ENCODE assay signal across 8 mouse cellular contexts in genomic region chr11:59141772-59142370, GRCm38 (mm10). TPM values are rescaled to one million over a fixed set of nuclear protein-coding genes. Genes with fewer than 3 reads are reported as not detected.
DNase-seq lines count a peak whose midpoint lies in the region; ATAC-seq lines count a peak whose summit lies in the region.

No protein-coding gene starts in this region.

- peak overlapping the region; percentile 15; the same call in 1 of the 2 replicates for H3K4me2 ChIP-seq in midbrain, embryonic 16.5 days (ENCODE audit: low read length)

- H3K4me1 ChIP-seq in heart, embryonic 10.5 days, result peaks cover 45% of the 10 kb centered on the region
- peaks cover 7% of the 10 kb centered on the region for H3K4me1 ChIP-seq in limb, embryonic 10.5 days
- H3K4me1 ChIP-seq in midbrain, embryonic 16.5 days (ENCODE audit: control insufficient read depth, insufficient read depth, low read length), result no peaks in the 10 kb centered on the region

- peak; percentile 84 for DNase-seq in heart, embryonic 10.5 days (ENCODE audit: low spot score)
- no peak for DNase-seq in heart, postnatal 14 days
- peak; percentile 37 for DNase-seq in embryo, embryonic 10 days (ENCODE audit: low spot score)
- DNase-seq in limb, embryonic 10.5 days (ENCODE audit: low spot score), result peak; percentile 54
- no peak for DNase-seq in cerebellum, postnatal 25 days
- DNase-seq in urinary bladder, postnatal 25 days (ENCODE audit: low spot score), result no peak

- WGBS in heart, embryonic 10.5 days, result 5% methylated on average over 14 of the region's 14 CpGs
- 14% methylated on average over 14 of the region's 14 CpGs for WGBS in limb, embryonic 10.5 days
- WGBS in midbrain, embryonic 16.5 days, result 14% methylated on average over 13 of the region's 14 CpGs

- H3K27me3 ChIP-seq in heart, embryonic 10.5 days (ENCODE audit: insufficient read depth, poor library complexity, severe bottlenecking), result peaks cover 15% of the 10 kb centered on the region
- H3K27me3 ChIP-seq in limb, embryonic 10.5 days (ENCODE audit: low read depth, poor library complexity, severe bottlenecking), result peaks cover 41% of the 10 kb centered on the region
- H3K27me3 ChIP-seq in midbrain, embryonic 16.5 days (ENCODE audit: control insufficient read depth, insufficient read depth, low read depth, low read length), result peaks cover 9% of the 10 kb centered on the region

- no peak overlapping the region for H3K9ac ChIP-seq in midbrain, embryonic 16.5 days (ENCODE audit: low read depth, low read length)

- peak overlapping the region; percentile 41 for H3K4me3 ChIP-seq in heart, embryonic 10.5 days
- H3K4me3 ChIP-seq in limb, embryonic 10.5 days, result peak overlapping the region; percentile 31; the same call in 1 of the 2 replicates
- H3K4me3 ChIP-seq in midbrain, embryonic 16.5 days (ENCODE audit: low read depth, low read length), result no peak overlapping the region

- H3K27ac ChIP-seq in heart, embryonic 10.5 days, result peak overlapping the region; percentile 59; the same call in 1 of the 2 replicates
- no peak overlapping the region for H3K27ac ChIP-seq in limb, embryonic 10.5 days
- H3K27ac ChIP-seq in midbrain, embryonic 16.5 days (ENCODE audit: low read length), result no peak overlapping the region

- H3K9me3 ChIP-seq in heart, embryonic 10.5 days, result no peaks in the 10 kb centered on the region
- no peaks in the 10 kb centered on the region for H3K9me3 ChIP-seq in limb, embryonic 10.5 days (replicated peaks)
- H3K9me3 ChIP-seq in midbrain, embryonic 16.5 days (replicated peaks; ENCODE audit: control insufficient read depth, low read length, poor library complexity, severe bottlenecking), result no peaks in the 10 kb centered on the region

- no peaks in the 10 kb centered on the region for H3K36me3 ChIP-seq in heart, embryonic 10.5 days
- H3K36me3 ChIP-seq in limb, embryonic 10.5 days, result no peaks in the 10 kb centered on the region
- H3K36me3 ChIP-seq in midbrain, embryonic 16.5 days (ENCODE audit: control insufficient read depth, insufficient read depth, low read length), result no peaks in the 10 kb centered on the region

- no peak for ATAC-seq in midbrain, embryonic 16.5 days
- no peak for ATAC-seq in erythroblast, adult 5-6 weeks (replicated peaks; ENCODE audit: low FRiP score, poor library complexity, severe bottlenecking)

- intact Hi-C loops in heart, postnatal 14 days (cut with DNase I), result no loop called here

RNA-seq across cellular contexts. Expression of gene Obscn, which starts 5.7 kb away (rescaled TPM):
- polyA plus RNA-seq in heart, embryonic 10.5 days (2016; fragmentation: Nextera tagmentation; extraction: Ambion mirVana), result 20.6 and 36.7 TPM in 2 replicates
- 100 to 1,000 TPM; 506 to 513 TPM for total RNA-seq in heart, postnatal 14 days (2021)
- polyA plus RNA-seq in limb, embryonic 10.5 days (2016; fragmentation: Nextera tagmentation; extraction: Ambion mirVana), result 0.11 and 0.13 TPM in 2 replicates
- 0.29 and 0.36 TPM in 2 replicates for polyA plus RNA-seq in midbrain, embryonic 16.5 days (2015; fragmentation: Nextera tagmentation; extraction: Ambion mirVana)
- 0.42 and 0.96 TPM in 2 replicates for total RNA-seq in erythroblast, adult 5-6 weeks (2015; ENCODE audit: low replicate concordance)
- total RNA-seq in erythroblast, adult 5-6 weeks (2017; ENCODE audit: low replicate concordance), result 2.7 and 4.5 TPM in 2 replicates

RNA-seq across cellular contexts. Expression of gene Iba57, which starts 21.7 kb away (rescaled TPM):
- polyA plus RNA-seq in heart, embryonic 10.5 days (2016; fragmentation: Nextera tagmentation; extraction: Ambion mirVana), result 7.8 and 9.2 TPM in 2 replicates
- total RNA-seq in heart, postnatal 14 days (2021), result 10 to 100 TPM; 14.7 to 17.7 TPM
- polyA plus RNA-seq in limb, embryonic 10.5 days (2016; fragmentation: Nextera tagmentation; extraction: Ambion mirVana), result 3.3 and 4.5 TPM in 2 replicates
- 7.3 and 7.6 TPM in 2 replicates for polyA plus RNA-seq in midbrain, embryonic 16.5 days (2015; fragmentation: Nextera tagmentation; extraction: Ambion mirVana)
- total RNA-seq in erythroblast, adult 5-6 weeks (2015; ENCODE audit: low replicate concordance), result 11.5 and 30.7 TPM in 2 replicates
- 64.1 and 74.6 TPM in 2 replicates for total RNA-seq in erythroblast, adult 5-6 weeks (2017; ENCODE audit: low replicate concordance)

RNA-seq across cellular contexts. Expression of gene Gjc2, which starts 41.1 kb away (rescaled TPM):
- polyA plus RNA-seq in heart, embryonic 10.5 days (2016; fragmentation: Nextera tagmentation; extraction: Ambion mirVana), result not detected in 2 replicates
- total RNA-seq in heart, postnatal 14 days (2021), result 1 to 10 TPM; 1.1 TPM
- 0.23 TPM in 1 of 2 replicates, not detected in the other for polyA plus RNA-seq in limb, embryonic 10.5 days (2016; fragmentation: Nextera tagmentation; extraction: Ambion mirVana)
- polyA plus RNA-seq in midbrain, embryonic 16.5 days (2015; fragmentation: Nextera tagmentation; extraction: Ambion mirVana), result 0.21 and 0.30 TPM in 2 replicates
- total RNA-seq in erythroblast, adult 5-6 weeks (2015; ENCODE audit: low replicate concordance), result not detected in 2 replicates
- not detected in 2 replicates for total RNA-seq in erythroblast, adult 5-6 weeks (2017; ENCODE audit: low replicate concordance)

RNA-seq across cellular contexts. Expression of gene Guk1, which starts 50.1 kb away (rescaled TPM):
- polyA plus RNA-seq in heart, embryonic 10.5 days (2016; fragmentation: Nextera tagmentation; extraction: Ambion mirVana), result 127 and 152 TPM in 2 replicates
- total RNA-seq in heart, postnatal 14 days (2021), result 10 to 100 TPM; 79.4 to 83.8 TPM
- 145 and 155 TPM in 2 replicates for polyA plus RNA-seq in limb, embryonic 10.5 days (2016; fragmentation: Nextera tagmentation; extraction: Ambion mirVana)
- polyA plus RNA-seq in midbrain, embryonic 16.5 days (2015; fragmentation: Nextera tagmentation; extraction: Ambion mirVana), result 242 and 261 TPM in 2 replicates
- 13.8 and 20.4 TPM in 2 replicates for total RNA-seq in erythroblast, adult 5-6 weeks (2015; ENCODE audit: low replicate concordance)
- total RNA-seq in erythroblast, adult 5-6 weeks (2017; ENCODE audit: low replicate concordance), result 4.5 and 8.2 TPM in 2 replicates

Comparison
In these comparisons a context has a peak if more than half of its experiments do, and no peak if none do; other contexts are left out.
1. DNase-seq: peak in heart, embryonic 10.5 days (single experiment), embryo, embryonic 10 days (single experiment) and limb, embryonic 10.5 days (single experiment); none in heart, postnatal 14 days (0 of 2), cerebellum, postnatal 25 days (0 of 2) and urinary bladder, postnatal 25 days (single experiment).
2. RNA of gene Obscn, which starts 5.7 kb away (polyA plus RNA-seq): 20.6 to 36.7 TPM in heart, embryonic 10.5 days; 0.29 to 0.36 TPM in midbrain, embryonic 16.5 days and 0.11 to 0.13 TPM in limb, embryonic 10.5 days; every median in the first group is over 10 times any median in the second.